Mouse (Mus musculus) lung, adult 18-20 months (tissue): ENCODE measurements around the gene Pax1.

Experiments
- DNase-seq, 2 experiments: peaks; one replicate each; pipeline ENCODE4 v3.0.0; 2022; ENCODE audit warnings: mixed read lengths in 2 of 2

Gene Pax1

DNA sequence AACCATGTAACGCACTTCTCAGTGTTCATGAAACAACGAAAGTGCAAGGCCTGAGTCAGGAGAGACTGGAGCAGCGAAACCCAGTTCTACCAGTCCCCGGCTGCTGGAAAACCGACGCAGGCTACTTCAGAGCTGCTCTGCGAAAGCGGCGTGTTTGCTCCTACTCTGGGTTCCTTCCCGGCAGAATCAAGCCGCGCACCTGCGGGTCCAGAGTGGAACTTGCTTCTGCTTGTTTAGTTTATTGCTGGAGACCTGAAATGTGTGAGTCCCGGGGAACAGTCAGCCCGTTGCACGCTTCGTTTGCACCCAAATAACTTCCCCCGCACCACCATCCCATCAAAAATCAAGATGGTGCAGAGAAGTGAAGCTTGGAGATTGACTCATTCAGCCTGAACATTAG is at the start of gene Pax1:
TSS of gene Pax1 (plus strand) at position 345 of the 400 bp plus-strand sequence.
- no peak for DNase-seq

- peak in 1 of 2 experiments; percentile 11 for DNase-seq
Measured at GRCm38 (mm10) chr2:147321036-147321435, 40.7 kb upstream of the Pax1 start.

DNA sequence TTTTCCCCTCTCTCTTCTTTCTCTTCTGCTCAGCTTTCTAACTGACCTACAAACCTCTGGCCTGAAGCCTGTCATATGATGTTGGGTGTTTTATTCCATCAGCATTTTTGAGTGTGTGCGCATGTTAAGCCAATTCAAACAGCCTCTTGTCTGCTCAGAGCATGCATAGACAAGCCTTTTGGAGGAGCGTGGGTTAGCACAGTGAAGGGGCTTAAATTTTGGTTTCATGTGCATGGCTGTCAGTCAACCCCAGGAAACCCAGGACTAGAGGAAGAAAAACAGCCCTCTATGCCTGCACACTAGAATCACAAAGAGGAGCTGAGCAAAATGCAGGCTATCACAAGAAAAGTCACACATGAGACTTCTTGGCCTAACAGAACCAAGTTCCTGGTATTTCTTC is 36.5 kb upstream of the Pax1 start:
- DNase-seq: no peak

GRCm38 (mm10) chr2:147332731-147333130 is 29.0 kb upstream of the Pax1 start:
- DNase-seq: no peak

- no peak for DNase-seq
Measured at GRCm38 (mm10) chr2:147338729-147339128, 23.0 kb upstream of the Pax1 start.

GRCm38 (mm10) chr2:147339796-147340195 is 21.9 kb upstream of the Pax1 start:
- DNase-seq: no peak

GRCm38 (mm10) chr2:147342198-147342597 is 19.5 kb upstream of the Pax1 start:
- no peak for DNase-seq

DNA sequence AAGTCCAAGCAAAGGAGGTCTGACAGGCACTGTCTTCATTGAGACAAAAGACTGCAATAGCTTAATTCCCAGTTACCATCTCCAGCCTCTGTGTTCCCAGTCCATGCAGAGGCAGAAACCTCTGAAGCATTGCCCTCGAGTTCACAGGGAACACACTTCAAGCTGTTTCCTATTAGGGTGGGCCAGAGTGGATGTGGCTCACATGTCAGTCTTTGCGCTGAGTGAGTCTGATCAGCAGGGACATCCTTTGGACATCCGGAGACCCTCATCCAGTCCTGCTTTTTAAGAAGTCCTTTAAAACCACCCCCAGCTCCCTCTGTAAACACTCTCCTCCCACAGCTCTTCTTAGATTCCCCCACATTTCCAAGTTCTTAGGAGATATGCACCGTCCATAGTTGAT is 2.0 kb upstream of the Pax1 start:
- DNase-seq: no peak

- no peak for DNase-seq
Measured at GRCm38 (mm10) chr2:147360401-147360800, 1.3 kb upstream of the Pax1 start.

- no peak for DNase-seq
Measured at GRCm38 (mm10) chr2:147360856-147361255, 869 bp upstream of the Pax1 start.

DNA sequence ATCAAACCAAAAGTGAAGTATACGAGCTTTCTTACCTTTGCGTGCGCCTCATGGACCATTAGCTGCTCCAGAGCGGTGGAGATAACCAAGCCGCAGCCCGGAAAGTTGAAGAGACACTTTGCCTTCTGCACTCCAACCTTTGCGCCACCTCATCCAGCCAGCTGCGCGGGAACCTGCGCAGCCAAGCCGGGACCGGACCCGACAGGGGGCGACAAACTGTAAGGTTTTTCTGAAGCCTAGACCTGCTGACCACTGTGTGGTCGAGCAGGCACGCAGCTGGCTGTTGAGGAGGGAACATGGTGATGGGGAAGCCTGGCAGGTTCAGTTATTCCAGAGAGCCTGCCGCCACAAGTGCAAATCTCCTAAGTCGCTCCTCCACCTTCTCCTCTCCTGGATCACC is 591 bp downstream of the Pax1 start:
- DNase-seq: peak in 1 of 2 experiments; percentile 8

DNA sequence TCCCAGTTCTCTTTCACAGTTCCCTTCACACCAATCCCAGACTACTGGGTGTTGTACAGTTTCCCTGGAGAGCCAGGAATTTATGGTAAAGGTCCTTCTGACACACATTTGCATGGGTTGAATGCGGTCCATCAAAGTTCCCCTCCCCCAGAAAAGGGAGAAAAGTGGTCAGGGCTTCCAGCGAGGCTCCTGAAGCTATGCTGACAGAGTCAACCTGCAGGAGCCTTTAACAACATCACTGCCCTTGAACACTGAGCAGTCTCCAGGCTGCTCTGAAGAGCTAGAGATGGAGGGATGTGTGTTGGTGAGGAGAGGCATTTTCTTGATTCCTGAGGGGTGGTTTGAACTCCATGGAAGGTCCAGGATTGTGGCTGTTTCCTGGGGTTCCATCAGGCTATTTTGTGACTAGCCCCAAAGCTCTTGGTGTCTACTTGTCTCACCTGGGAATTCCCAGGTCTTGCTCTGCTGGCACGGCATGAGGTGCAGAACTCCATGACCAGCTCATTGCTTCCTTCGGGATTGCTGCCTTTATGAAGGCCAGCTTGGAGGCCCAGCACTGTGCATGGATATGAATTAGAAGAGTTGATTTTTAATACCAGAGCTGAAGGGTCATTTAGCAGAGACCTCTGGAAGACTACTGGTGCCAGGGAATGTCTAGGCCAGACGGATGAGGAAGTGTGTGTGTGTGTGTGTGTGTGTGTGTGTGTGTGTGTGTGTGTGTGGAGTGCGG is 1.8 kb downstream of the Pax1 start:
- DNase-seq: no peak

- DNase-seq: no peak
Measured at GRCm38 (mm10) chr2:147364198-147364597, 2.5 kb downstream of the Pax1 start.

DNA sequence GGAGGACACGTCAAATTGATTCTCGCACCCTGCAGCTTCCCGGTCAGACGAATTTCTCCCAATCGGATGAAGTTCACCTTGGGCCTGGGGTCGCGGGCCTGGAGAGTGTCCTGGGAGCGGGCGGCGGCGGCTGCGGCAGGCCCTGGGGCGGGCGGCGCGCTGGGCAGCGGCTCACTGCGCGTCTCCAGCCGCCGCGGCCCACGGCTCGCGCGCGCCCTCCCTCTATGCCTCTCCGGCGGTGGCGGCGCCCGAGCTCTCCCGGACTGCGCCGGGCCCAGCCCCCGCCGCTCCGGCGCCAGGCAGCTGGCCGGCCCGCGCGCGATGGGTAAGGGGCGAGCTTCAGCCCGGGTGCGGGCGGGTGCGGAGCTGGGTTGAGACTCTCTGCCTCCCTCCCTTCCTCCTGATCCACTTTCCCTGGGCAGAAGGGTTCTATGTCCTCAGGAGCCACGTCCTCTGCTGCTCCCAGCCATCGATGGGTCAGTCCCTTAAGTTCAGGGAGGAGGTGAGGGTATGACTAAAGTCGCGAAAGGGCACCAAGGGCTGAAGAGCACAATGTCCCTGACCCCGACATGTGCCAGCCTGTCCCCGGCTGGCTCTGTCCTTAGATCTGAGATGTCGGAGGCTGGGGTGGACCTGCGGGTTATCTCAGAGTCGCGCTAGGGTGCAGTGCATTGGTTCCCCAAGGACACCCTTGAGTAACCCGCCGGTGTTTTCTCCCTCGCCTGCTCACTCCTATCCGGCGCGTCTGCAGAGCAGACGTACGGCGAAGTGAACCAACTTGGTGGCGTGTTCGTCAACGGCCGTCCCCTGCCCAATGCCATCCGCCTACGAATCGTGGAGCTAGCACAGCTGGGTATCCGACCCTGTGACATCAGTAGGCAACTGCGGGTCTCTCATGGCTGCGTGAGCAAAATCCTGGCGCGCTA is 3.5 kb downstream of the Pax1 start:
- no peak for DNase-seq

DNA sequence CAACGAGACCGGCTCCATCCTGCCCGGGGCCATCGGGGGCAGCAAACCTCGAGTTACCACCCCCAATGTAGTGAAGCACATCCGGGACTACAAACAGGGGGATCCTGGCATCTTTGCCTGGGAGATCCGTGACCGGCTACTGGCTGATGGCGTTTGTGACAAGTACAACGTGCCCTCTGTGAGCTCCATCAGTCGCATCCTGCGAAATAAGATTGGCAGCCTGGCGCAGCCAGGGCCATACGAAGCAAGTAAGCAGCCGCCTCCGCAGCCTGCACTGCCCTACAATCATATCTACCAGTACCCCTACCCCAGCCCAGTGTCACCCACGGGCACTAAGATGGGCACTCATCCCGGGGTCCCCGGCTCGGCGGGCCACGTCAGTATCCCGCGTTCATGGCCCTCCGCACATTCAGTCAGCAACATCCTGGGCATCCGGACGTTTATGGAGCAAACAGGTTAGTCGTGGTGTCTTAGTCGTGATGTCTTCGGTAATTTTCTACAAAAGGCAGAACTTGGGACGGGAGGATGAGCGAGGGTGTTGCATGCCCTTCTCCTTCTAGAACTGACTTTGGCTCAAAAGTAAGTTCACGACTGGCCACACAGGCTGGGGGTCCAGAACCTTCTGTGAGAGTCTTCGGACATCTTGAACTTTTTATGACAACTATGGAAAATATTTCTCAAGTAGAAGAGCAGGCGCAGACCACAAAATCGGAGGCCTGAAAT is 4.3 kb downstream of the Pax1 start:
- DNase-seq: no peak

GRCm38 (mm10) chr2:147367246-147367820 is 5.6 kb downstream of the Pax1 start:
- DNase-seq: no peak

DNA sequence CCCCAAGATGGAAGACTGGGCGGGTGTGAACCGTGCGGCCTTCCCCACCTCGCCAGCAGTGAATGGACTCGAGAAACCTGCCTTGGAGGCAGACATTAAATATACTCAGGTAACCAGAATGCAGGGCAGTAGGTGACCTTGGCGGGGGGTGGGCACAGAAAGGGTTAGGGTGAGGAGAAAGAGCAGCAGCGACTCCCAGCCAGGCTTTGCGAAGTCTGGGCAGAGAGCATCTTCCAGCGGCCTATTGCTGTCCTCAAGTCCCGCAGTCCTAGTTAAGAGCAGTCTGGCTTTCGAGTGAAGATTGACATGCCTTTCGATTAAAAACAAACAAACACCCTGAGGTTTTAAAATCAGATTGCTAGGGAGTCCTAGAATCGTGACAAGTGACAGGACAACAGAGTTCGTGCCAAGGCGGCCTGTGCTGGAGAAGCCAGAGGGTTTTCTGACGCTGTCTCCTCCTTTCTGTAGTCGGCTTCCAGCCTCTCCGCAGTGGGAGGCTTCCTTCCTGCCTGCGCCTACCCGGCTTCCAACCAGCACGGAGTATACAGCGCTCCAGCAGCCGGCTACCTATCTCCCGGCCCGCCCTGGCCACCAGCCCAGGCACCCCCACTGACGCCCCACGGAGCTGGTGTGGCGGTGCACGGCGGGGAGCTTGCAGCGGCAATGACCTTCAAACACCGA is 6.3 kb downstream of the Pax1 start:
- DNase-seq: no peak

GRCm38 (mm10) chr2:147369561-147369960 is 7.8 kb downstream of the Pax1 start:
- no peak for DNase-seq

DNA sequence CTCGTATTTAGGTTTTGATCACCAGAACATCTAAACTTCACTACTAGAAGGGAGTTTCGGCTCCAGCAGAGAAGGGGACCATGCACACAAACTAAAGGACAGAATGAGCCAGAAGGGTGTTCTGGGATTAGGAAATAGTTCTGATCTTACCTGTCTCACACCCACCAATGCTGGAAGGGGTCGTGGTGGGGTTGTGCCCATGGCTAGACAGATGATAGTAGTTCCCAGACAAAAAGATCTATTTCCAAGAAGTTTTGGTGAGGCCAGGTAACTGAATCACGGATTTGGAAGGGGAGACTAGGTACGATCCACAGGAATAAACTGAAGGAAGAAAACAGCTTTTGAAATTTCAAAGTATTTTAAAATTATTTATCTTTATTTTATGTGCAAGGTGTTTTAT is 8.4 kb downstream of the Pax1 start:
- no peak for DNase-seq

- DNase-seq: no peak
Measured at GRCm38 (mm10) chr2:147371289-147371688, 9.6 kb downstream of the Pax1 start.

DNA sequence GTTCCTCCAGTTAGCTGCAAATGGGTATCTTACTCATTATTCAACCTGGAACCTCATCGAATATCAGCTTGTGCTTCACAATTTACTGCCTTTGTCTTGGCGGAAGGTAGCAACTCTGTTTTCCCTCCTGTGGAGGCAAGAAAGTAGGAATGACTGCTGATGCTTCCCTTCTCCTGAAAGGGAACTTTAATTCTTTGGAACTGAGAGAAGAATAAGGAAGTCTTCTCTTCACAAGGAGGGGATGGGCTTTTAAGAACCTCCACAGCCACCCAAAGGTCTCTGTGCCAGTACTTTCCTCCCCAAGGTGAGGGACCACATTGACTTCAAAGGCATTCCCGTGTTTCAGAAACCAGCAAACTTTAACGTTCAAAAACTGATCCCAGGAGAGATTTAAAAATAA is 10.1 kb downstream of the Pax1 start:
- DNase-seq: no peak

DNA sequence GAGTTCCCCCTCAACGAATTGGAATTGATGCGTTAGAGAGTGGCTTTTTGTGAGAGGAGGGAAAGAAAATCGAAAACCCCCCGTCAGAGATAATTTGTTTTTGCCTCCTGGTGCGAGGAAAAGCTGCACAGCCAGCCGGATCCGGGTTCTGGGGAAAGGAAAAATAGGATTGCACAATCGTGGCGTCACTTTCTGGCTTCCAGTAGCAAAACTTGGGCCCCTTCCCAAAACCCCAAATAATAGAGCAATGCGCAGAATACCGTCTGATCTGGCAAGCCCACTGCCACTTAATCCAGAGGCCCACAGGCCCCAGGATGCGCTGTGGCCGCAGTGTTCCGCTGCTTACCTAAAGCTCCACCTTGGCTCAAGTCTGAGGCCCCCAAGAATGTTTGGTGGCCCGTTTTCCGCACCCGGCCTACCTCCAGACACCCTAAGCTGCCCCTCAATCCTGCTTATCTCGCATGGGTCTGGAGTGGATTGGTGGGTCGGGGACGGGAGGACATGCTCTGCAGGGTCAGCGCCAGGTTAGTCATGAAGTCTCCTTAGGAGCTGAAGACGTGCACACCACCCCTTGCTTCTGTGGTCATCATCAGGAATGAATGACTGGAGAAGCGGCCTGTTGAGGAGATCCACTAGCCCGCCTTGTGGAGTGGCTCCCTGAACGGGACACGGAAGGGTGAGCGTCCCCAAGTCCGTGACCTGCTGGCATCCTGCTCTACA is 11.4 kb downstream of the Pax1 start:
- DNase-seq: no peak
